Mouse (Mus musculus) thymus, postnatal 0 days (tissue): ENCODE data around the gene Kcnip4. TPM values are rescaled to one million over a fixed set of nuclear protein-coding genes. Genes with fewer than 3 reads are reported as not detected.

ENCODE experiments used
- DNase-seq: peaks from one replicate; pipeline ENCODE4 v3.0.0-alpha.2; 2015; ENCODE audit warnings: low spot score
- polyA plus RNA-seq: library from polyadenylated mRNA; unstranded; fragments of >200 nt; fragmentation: Nextera tagmentation; extraction: Ambion mirVana; gene quantifications from 2 replicates; pipeline ENCODE4 v1.2.1, GENCODE M21; 2015

Gene Kcnip4
- polyA plus RNA-seq, 1 experiment from 2014 or later = 0.33 TPM

- no peak for DNase-seq
Observed at GRCm38 (mm10) chr5:49356381-49356780, 168.3 kb downstream of the Kcnip4 start.

- DNase-seq = no peak
Observed at GRCm38 (mm10) chr5:49352061-49352460, 172.6 kb downstream of the Kcnip4 start.

GRCm38 (mm10) chr5:49350126-49350909, 174.4 kb downstream of the Kcnip4 start:
- no peak for DNase-seq

GRCm38 (mm10) chr5:49349541-49349940, 175.2 kb downstream of the Kcnip4 start:
- no peak for DNase-seq

- no peak for DNase-seq
Observed at GRCm38 (mm10) chr5:49348511-49348910, 176.2 kb downstream of the Kcnip4 start.

GRCm38 (mm10) chr5:49344606-49345005, 180.1 kb downstream of the Kcnip4 start:
- no peak for DNase-seq

- no peak for DNase-seq
Observed at GRCm38 (mm10) chr5:49337164-49337563, 187.5 kb downstream of the Kcnip4 start.

- DNase-seq = no peak
Observed at GRCm38 (mm10) chr5:49333063-49333462, 191.6 kb downstream of the Kcnip4 start.

GRCm38 (mm10) chr5:49329023-49329422, 195.7 kb downstream of the Kcnip4 start:
- no peak for DNase-seq

- DNase-seq = no peak
Observed at GRCm38 (mm10) chr5:49318661-49319060, 206.0 kb downstream of the Kcnip4 start.

- DNase-seq = no peak
Observed at GRCm38 (mm10) chr5:49317869-49318268, 206.8 kb downstream of the Kcnip4 start.

GRCm38 (mm10) chr5:49306796-49307195, 217.9 kb downstream of the Kcnip4 start:
- DNase-seq = no peak

- no peak for DNase-seq
Observed at GRCm38 (mm10) chr5:49305321-49305720, 219.4 kb downstream of the Kcnip4 start.

- no peak for DNase-seq
Observed at GRCm38 (mm10) chr5:49298654-49299053, 226.1 kb downstream of the Kcnip4 start.

GRCm38 (mm10) chr5:49292421-49292820, 232.3 kb downstream of the Kcnip4 start:
- DNase-seq = no peak

- no peak for DNase-seq
Observed at GRCm38 (mm10) chr5:49291801-49292200, 232.9 kb downstream of the Kcnip4 start.

GRCm38 (mm10) chr5:49285455-49286135, 239.1 kb downstream of the Kcnip4 start:
- no peak for DNase-seq

- DNase-seq = no peak
Observed at GRCm38 (mm10) chr5:49284776-49285175, 239.9 kb downstream of the Kcnip4 start.

- no peak for DNase-seq
Observed at GRCm38 (mm10) chr5:49283403-49283802, 241.3 kb downstream of the Kcnip4 start.

- no peak for DNase-seq
Observed at GRCm38 (mm10) chr5:49271864-49272263, 252.8 kb downstream of the Kcnip4 start.

- no peak for DNase-seq
Observed at GRCm38 (mm10) chr5:49268807-49269206, 255.9 kb downstream of the Kcnip4 start.

GRCm38 (mm10) chr5:49259356-49259755, 265.4 kb downstream of the Kcnip4 start:
- no peak for DNase-seq

GRCm38 (mm10) chr5:49256850-49257249, 267.9 kb downstream of the Kcnip4 start:
- no peak for DNase-seq
